Mouse (Mus musculus) C2C12 (cell line): Measurements from ENCODE around the gene Ccdc171.

Experiments
- CTCF ChIP-seq: IDR thresholded peaks from one replicate; pipeline ENCODE4 v1.5.1; 2011; ENCODE audit not compliant: control insufficient read depth, insufficient read depth, insufficient read length
- MAX ChIP-seq: IDR thresholded peaks from one replicate; pipeline ENCODE4 v1.6.1; 2011; ENCODE audit warnings: mild to moderate bottlenecking, control low read depth
- USF1 ChIP-seq: IDR thresholded peaks from one replicate; pipeline ENCODE4 v1.6.1; 2011; ENCODE audit warnings: low read depth, mild to moderate bottlenecking, control low read depth, moderate library complexity

- TF ChIP-seq CTCF = no peak
- no peak for TF ChIP-seq USF1
- no peak for TF ChIP-seq MAX
These were observed 134.1 kb downstream of the Ccdc171 start for GRCm38 (mm10) chr4:83659411-83659810.
